Mouse (Mus musculus): Measurements from ENCODE around the gene Cep97. TPM values are rescaled to one million over a fixed set of nuclear protein-coding genes. Genes with fewer than 3 reads are reported as not detected.
"Not testable (repeated sequence)": the region's sequence is repeated elsewhere in the genome, so short reads cannot be mapped to it uniquely, and the experiment has no call there.

The Cep97 gene
- 46.4 and 52.7 TPM in 2 replicates for polyA plus RNA-seq (2015; fragmentation: Nextera tagmentation; extraction: Ambion mirVana)

GRCm38 (mm10) chr16:55934453-55935037 is at the start of gene Cep97:
Gene Cep97 (minus strand): TSS chr16:55934855.
- DNase-seq (ENCODE audit: low spot score), result peak; percentile 96

- peak; percentile 10 for DNase-seq (ENCODE audit: low spot score)
These were observed 40.2 kb upstream of the Cep97 start for GRCm38 (mm10) chr16:55974903-55975285.

- peak; percentile 93 for DNase-seq (ENCODE audit: low spot score)
These were observed 39.7 kb upstream of the Cep97 start for GRCm38 (mm10) chr16:55974256-55974902.

GRCm38 (mm10) chr16:55973431-55974255 is 39.0 kb upstream of the Cep97 start, which contains the start of gene Zbtb11:
Gene Zbtb11 (plus strand): TSS chr16:55973883.
- peak; percentile 100 for DNase-seq (ENCODE audit: low spot score)

GRCm38 (mm10) chr16:55972626-55973201 is 38.1 kb upstream of the Cep97 start:
- no peak for DNase-seq (ENCODE audit: low spot score)

GRCm38 (mm10) chr16:55971735-55972615 is 37.3 kb upstream of the Cep97 start:
- no peak for DNase-seq (ENCODE audit: low spot score)

- no peak for DNase-seq (ENCODE audit: low spot score)
These were observed 35.8 kb upstream of the Cep97 start for GRCm38 (mm10) chr16:55970416-55970815.

GRCm38 (mm10) chr16:55969147-55969546 is 34.5 kb upstream of the Cep97 start:
- peak; percentile 42 for DNase-seq (ENCODE audit: low spot score)

- DNase-seq (ENCODE audit: low spot score), result no peak
These were observed 32.6 kb upstream of the Cep97 start for GRCm38 (mm10) chr16:55967221-55967620.

- peak; percentile 92 for DNase-seq (ENCODE audit: low spot score)
These were observed 31.7 kb upstream of the Cep97 start, which contains the start of gene Rpl24 for GRCm38 (mm10) chr16:55966212-55966871. Gene Rpl24 (plus strand): TSS chr16:55966275.

- peak; percentile 46 for DNase-seq (ENCODE audit: low spot score)
These were observed 29.7 kb upstream of the Cep97 start for GRCm38 (mm10) chr16:55964126-55964949.

GRCm38 (mm10) chr16:55963068-55963467 is 28.4 kb upstream of the Cep97 start:
- DNase-seq (ENCODE audit: low spot score), result not testable (repeated sequence)

- not testable (repeated sequence) for DNase-seq (ENCODE audit: low spot score)
These were observed 19.5 kb upstream of the Cep97 start for GRCm38 (mm10) chr16:55954196-55954595.

- DNase-seq (ENCODE audit: low spot score), result no peak
These were observed 18.1 kb upstream of the Cep97 start for GRCm38 (mm10) chr16:55952771-55953170.

GRCm38 (mm10) chr16:55951679-55952327 is 17.1 kb upstream of the Cep97 start:
- no peak for DNase-seq (ENCODE audit: low spot score)

- peak; percentile 94 for DNase-seq (ENCODE audit: low spot score)
These were observed 16.5 kb upstream of the Cep97 start for GRCm38 (mm10) chr16:55950946-55951678.

- no peak for DNase-seq (ENCODE audit: low spot score)
These were observed 15.8 kb upstream of the Cep97 start for GRCm38 (mm10) chr16:55950462-55950861.

GRCm38 (mm10) chr16:55948963-55949362 is 14.3 kb upstream of the Cep97 start:
- peak; percentile 98 for DNase-seq (ENCODE audit: low spot score)
